Mouse (Mus musculus) effector memory CD4-positive, alpha-beta T cell, adult 5 months (primary cell): Measurements from ENCODE around the gene Ssh2. TPM values are rescaled to one million over a fixed set of nuclear protein-coding genes. Genes with fewer than 3 reads are reported as not detected.

Source experiments
- polyA plus RNA-seq: library from polyadenylated mRNA; unstranded; fragments of 100-300 nt; shearing (Covaris generic); gene quantifications from one replicate; pipeline ENCODE4 v1.2.1, GENCODE M21; 2017

Gene Ssh2
- polyA plus RNA-seq = 246 TPM

DNA sequence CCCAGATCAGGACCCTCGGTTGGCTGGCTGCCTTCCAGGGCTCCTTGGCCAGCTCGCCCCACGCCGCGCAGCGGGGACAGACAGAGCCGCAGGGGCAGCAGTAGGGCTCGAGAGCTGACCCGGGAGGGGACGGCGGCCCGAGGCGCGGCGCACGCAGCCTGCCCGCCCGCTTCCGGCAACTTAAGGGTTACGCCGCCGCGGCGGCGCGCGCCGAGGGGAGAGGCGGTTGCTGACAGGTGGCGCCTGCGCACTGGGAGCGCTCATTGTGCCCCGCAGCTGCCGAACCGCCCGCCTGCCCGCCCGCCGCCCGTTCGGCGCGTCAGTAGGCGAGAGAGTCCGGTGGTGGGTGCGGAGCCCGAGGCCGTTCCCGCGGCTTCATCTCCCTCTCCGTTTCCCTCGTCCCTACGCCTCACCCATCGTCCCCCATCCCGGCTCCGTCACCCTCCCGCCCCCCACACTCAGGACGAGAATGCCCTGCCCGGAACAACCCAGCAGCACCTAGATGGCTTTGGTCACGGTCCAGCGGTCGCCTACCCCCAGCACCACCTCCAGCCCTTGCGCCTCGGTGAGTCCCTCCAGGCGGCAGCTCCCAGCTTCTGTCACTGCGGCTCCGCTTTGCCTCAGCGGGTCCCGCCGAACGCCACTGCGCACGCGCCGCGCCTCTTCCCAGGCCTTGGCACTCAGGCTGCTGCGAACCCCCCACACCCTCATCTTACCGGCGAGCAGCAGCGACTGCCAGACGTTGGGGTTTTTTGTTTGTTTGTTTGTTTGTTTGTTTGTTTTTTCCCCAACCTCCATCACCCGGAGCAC lies at the start of gene Ssh2:
TSS of gene Ssh2 (plus strand) at position 337 of the 810 bp plus-strand sequence.

DNA sequence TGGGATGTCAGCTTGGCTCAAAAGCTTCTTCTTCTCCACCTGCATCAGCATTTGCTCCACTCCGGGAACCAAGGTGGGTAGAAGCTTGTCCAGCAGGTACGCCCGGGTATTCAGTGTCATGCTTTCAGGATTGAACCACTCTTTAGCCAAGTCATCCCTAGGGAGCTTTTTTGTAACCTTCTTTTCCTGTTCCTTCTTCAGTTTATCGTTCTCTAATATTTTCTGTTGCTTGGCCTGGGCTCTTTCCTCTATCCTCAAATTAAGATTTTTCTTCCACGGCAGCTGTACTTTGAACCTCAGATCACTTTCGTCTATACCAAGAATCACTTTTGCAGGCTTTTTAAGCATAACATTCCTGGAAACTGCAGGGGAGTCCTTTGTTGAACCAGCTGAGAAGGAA lies 27.2 kb upstream of the Ssh2 start, which contains the start of gene Efcab5:
TSS of gene Efcab5 (minus strand) at position 101 of the 400 bp plus-strand sequence.

DNA sequence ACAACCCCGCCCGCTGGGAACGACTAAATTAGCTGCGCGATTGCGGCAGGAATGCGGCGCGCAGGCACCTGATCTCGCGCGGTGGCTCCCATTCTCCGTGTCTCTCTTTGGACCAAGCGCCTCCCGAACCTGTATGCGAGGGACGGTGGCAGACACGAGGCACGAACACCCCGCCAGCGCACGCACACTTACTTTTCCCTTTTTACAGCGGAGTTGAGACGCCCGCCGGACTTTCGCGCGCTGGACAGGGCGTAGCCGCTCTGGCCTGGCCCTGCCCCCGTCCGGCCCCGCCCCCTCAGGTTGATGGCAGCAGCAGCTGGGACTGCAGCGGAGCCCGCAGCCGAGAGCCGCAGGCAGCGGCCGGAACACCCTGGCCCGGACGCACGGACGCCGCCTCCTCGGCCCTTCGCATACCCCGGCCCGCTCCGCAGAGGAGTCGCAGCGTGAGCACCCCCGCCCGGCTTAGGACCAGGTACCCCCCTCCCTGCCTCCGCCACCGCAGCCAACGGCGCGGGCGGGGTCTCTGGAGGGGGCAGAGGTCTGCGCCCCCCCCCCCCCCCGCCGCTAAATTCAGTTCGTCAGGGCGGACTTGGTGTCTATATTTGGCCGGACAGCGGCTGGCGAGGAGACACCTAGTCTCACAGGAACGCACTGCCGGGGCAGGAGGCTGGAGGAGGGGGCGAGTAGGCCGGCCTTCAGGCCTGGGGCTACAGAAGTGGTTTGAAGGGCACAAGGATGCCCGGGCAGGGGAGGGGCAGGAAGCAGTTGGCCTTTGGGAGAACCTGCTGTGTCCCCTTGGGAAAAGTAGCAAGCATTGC lies 246.4 kb downstream of the Ssh2 start, which contains the start of gene Coro6:
TSS of gene Coro6 (plus strand) at position 129 of the 818 bp plus-strand sequence.

DNA sequence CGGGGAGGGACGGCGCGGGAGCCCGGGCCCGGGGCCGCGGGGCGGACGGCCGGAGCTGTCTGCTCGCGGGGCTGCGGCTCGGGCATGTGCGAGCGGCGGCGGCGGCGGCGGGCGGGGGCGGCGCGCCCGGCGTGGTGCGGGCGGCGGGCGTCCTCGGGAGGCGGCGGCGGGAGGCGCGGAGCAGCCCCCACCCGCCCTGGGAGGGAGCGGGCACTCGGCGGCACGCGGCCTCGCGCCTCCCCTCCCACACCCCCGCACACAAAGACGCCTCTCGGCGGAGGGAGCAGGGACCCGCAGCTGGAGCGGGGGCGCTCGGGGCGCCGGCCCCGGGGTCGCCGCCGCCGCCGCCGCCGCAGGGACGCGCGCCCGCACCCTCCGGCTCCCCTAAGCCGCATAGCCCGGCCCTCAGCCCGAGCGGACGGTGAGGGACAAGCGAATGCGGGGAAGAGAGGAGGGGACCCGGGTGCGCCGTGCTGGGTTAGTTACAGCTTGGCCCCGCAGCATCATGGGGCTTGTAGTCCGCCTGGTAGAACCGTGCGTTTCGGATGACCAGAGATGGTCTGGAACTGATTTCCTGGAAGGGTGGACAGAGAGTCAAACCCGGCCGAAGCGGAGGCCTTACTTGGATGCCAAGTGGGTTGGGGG lies 273.6 kb downstream of the Ssh2 start, which contains the start of gene Ankrd13b:
TSS of gene Ankrd13b (minus strand) at position 88 of the 645 bp plus-strand sequence.

DNA sequence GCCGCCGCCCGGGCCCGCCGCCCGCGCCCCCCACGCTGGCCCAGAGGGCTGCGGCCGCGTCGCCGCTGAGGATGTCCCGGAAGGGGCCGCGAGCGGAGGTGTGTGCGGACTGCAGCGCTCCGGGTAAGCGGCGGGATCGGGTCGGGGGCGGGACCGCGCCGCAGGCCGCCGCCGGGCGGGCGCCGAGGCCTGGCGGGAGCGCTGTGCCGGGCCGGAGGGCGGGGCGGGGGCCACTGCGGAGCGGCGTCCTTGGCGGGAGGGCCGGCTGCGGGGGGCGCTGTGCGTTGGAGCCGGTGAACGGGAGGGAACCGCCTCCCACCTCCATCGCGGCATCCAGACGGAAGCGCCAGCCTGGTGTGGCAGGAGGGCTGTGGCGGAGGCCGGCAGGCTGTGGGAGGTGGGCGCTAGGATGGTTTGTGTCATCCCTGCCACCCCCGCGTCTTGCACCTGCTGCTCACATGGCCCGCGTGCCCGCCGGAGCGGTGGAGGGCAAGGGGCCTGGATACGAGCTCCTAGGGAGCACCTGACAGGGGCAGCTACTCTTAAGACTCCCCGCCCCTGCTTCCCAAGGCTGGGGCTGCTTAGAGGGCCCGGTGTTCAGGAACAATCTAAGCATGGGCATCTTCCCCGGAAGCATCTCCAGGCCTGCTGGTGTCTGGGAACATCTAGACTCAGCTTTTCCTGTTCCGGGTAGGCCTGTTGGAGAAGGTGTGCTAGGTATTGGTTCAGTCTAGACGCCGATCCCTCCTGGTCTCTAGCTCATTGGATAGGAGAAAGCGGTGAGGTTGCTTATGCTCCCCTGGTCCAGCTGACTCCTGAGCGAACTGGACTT lies 277.6 kb downstream of the Ssh2 start, which contains the start of gene Git1:
TSS of gene Git1 (plus strand) at position 51 of the 832 bp plus-strand sequence.

Other genes with a start within 250 kb of the Ssh2 start
- gene Slc6a4, start 217.7 kb upstream of the Ssh2 start, polyA plus RNA-seq = not detected
- gene Nsrp1, start 137.9 kb upstream of the Ssh2 start, polyA plus RNA-seq = 53.2 TPM
- 0.11 TPM for gene Efcab5, start 27.3 kb upstream of the Ssh2 start, polyA plus RNA-seq
- gene Coro6, start 246.1 kb downstream of the Ssh2 start, polyA plus RNA-seq = 0.14 TPM